9 mouse cellular contexts compared by ENCODE assay signal in the genomic region with DNA sequence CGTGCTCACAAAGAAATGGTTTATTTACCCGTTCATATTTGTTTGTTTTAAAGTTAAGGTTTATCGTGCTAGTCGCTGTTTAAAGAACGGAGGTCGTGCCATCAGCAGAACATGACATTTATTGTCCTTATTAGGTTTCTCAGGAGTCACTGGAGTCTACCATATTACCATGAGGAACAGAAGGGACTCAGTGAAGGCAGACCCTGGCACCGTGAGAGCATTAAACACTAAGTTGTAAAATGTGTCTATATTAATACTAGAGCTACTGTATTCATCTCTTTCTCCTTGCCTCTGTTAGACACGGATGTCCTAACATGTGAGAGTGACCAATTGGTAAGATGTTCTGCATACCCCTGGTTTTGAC. TPM values are rescaled to one million over a fixed set of nuclear protein-coding genes. Genes with fewer than 3 reads are reported as not detected.
DNase-seq lines count a peak whose midpoint lies in the region; ATAC-seq and TF ChIP-seq lines count a peak whose summit lies in the region.
"Had no signal": no experiment of that assay in that cellular context is flagged by ENCODE, and none has a peak within 500 bp of the region (broad histone marks: within the 10 kb centered on the region; RNA-seq: fewer than 3 reads in every experiment).

No protein-coding gene starts in this region.

- no peak for TF ChIP-seq EP300 in heart, adult 2 months (IDR thresholded peaks at IDR 0.05; ENCODE audit: insufficient read depth, low read depth, low read length)

- no peaks in the 10 kb centered on the region for H3K27me3 ChIP-seq in heart, adult 2 months (ENCODE audit: control insufficient read depth, insufficient read depth, low read length)
- no peaks in the 10 kb centered on the region for H3K27me3 ChIP-seq in testis, adult 2 months (ENCODE audit: control insufficient read depth, insufficient read depth, low read length)
- no peaks in the 10 kb centered on the region for H3K27me3 ChIP-seq in intestine, embryonic 16.5 days (replicated peaks; ENCODE audit: control insufficient read depth, insufficient read depth, low read length)
- no peaks in the 10 kb centered on the region for H3K27me3 ChIP-seq in midbrain, embryonic 14.5 days (ENCODE audit: control insufficient read depth, insufficient read depth, low read length)

- no peaks in the 10 kb centered on the region for H3K36me3 ChIP-seq in heart, adult 2 months (ENCODE audit: control insufficient read depth, insufficient read depth, low read length)
- H3K36me3 ChIP-seq in testis, adult 2 months (ENCODE audit: control insufficient read depth, insufficient read depth, low read length): peaks cover 6% of the 10 kb centered on the region; the same call in 1 of the 2 replicates
- H3K36me3 ChIP-seq in intestine, embryonic 16.5 days (ENCODE audit: control insufficient read depth, insufficient read depth, low read length): peaks cover 11% of the 10 kb centered on the region
- peaks cover 30% of the 10 kb centered on the region for H3K36me3 ChIP-seq in midbrain, embryonic 14.5 days (ENCODE audit: control insufficient read depth, insufficient read depth, low read length)

- peak; percentile 47 for ATAC-seq in intestine, embryonic 16.5 days
- ATAC-seq in midbrain, embryonic 14.5 days (ENCODE audit: low FRiP score, low TSS enrichment): peak; percentile 57

- TF ChIP-seq POLR2A in heart, adult 2 months (IDR thresholded peaks at IDR 0.05; ENCODE audit: insufficient read depth, low read depth, low read length): no peak
- no peak for TF ChIP-seq POLR2A in testis, adult 2 months (IDR thresholded peaks at IDR 0.05; ENCODE audit: control insufficient read depth, low read depth, low read length)

- H3K79me2 ChIP-seq in heart, adult 2 months (replicated peaks; ENCODE audit: control insufficient read depth, insufficient read depth, low read length): no peaks in the 10 kb centered on the region

- no peak for TF ChIP-seq CTCF in heart, adult 2 months (IDR thresholded peaks at IDR 0.05)
- no peak for TF ChIP-seq CTCF in testis, adult 2 months (IDR thresholded peaks at IDR 0.05; ENCODE audit: control insufficient read depth, insufficient read depth, insufficient replicate concordance, low read depth, low read length)

- H3K4me3 ChIP-seq in heart, adult 2 months: peak overlapping the region; percentile 98
- peak overlapping the region; percentile 97 for H3K4me3 ChIP-seq in testis, adult 2 months (ENCODE audit: control insufficient read depth, low read depth, low read length)
- H3K4me3 ChIP-seq in intestine, embryonic 16.5 days (ENCODE audit: low read length): peak overlapping the region; percentile 95
- peak overlapping the region; percentile 95 for H3K4me3 ChIP-seq in midbrain, embryonic 14.5 days (replicated peaks; ENCODE audit: low read depth, low read length)

- DNase-seq in heart, adult 2 months: no peak
- DNase-seq in heart, adult 9 months (ENCODE audit: low spot score in 2 of 2): no peak
- DNase-seq in testis, postnatal 14 days (ENCODE audit: low spot score): no peak
- DNase-seq in midbrain, embryonic 14.5 days: no peak
- DNase-seq in cerebellum, adult 11 months: no peak
- no peak for DNase-seq in layer of hippocampus, adult 9-10 months (ENCODE audit: low spot score)

- 14% methylated on average over 8 of the region's 8 CpGs for WGBS in heart, adult 2 months
- 10% methylated on average over 8 of the region's 8 CpGs for WGBS in intestine, embryonic 16.5 days
- WGBS in midbrain, embryonic 14.5 days: 13% methylated on average over 8 of the region's 8 CpGs

- H3K9me3 ChIP-seq in intestine, embryonic 16.5 days (ENCODE audit: control insufficient read depth, low read length): no peaks in the 10 kb centered on the region
- no peaks in the 10 kb centered on the region for H3K9me3 ChIP-seq in midbrain, embryonic 14.5 days (ENCODE audit: control insufficient read depth, low read length)

- H3K9ac ChIP-seq in heart, adult 2 months (ENCODE audit: low read depth, low read length): peak overlapping the region; percentile 50; the same call in 1 of the 2 replicates
- peak overlapping the region; percentile 87 for H3K9ac ChIP-seq in intestine, embryonic 16.5 days (ENCODE audit: low read depth, low read length)
- peak overlapping the region; percentile 81 for H3K9ac ChIP-seq in midbrain, embryonic 14.5 days (replicated peaks; ENCODE audit: low read length)

- intact Hi-C loops in heart, adult 2 months (cut with DNase I): loop anchor here (5.0 kb wide), 2 partner anchors 71 to 381 kb away; a partner anchor contains a TSS

- H3K4me2 ChIP-seq in intestine, embryonic 16.5 days (ENCODE audit: low read depth, low read length): peak overlapping the region; percentile 85
- H3K4me2 ChIP-seq in midbrain, embryonic 14.5 days (ENCODE audit: low read length): peak overlapping the region; percentile 75

- no peaks in the 10 kb centered on the region for H3K4me1 ChIP-seq in heart, adult 2 months (ENCODE audit: control insufficient read depth, insufficient read depth, low read length)
- H3K4me1 ChIP-seq in testis, adult 2 months (ENCODE audit: control insufficient read depth, insufficient read depth, low read length): peaks cover 5% of the 10 kb centered on the region
- H3K4me1 ChIP-seq in intestine, embryonic 16.5 days (ENCODE audit: control insufficient read depth, insufficient read depth, low read length): peaks cover 5% of the 10 kb centered on the region; the same call in 1 of the 2 replicates
- H3K4me1 ChIP-seq in midbrain, embryonic 14.5 days (ENCODE audit: control insufficient read depth, insufficient read depth, low read length): peaks cover 5% of the 10 kb centered on the region

- H3K27ac ChIP-seq in heart, adult 2 months: peak overlapping the region; percentile 79
- H3K27ac ChIP-seq in testis, adult 2 months (ENCODE audit: control insufficient read depth, insufficient read depth, low read depth, low read length): peak overlapping the region; percentile 60; the same call in 1 of the 2 replicates
- H3K27ac ChIP-seq in intestine, embryonic 16.5 days (ENCODE audit: low read length): no peak overlapping the region
- peak overlapping the region; percentile 72 for H3K27ac ChIP-seq in midbrain, embryonic 14.5 days (replicated peaks; ENCODE audit: low read depth, low read length)

RNA-seq across cellular contexts. Expression of a gene that starts 0.3 kb away (rescaled TPM):
- 10 to 100 TPM; 15.0 to 15.6 TPM for total RNA-seq in heart, adult 2 months (2021)
- polyA plus RNA-seq in heart, adult 2 months (2012; rRNA removed): 7.9 and 14.5 TPM in 2 replicates
- polyA plus RNA-seq in testis, adult 2 months (2012; rRNA removed): 9.1 and 12.4 TPM in 2 replicates
- 53.8 and 56.4 TPM in 2 replicates for polyA plus RNA-seq in intestine, embryonic 16.5 days (2015; fragmentation: Nextera tagmentation; extraction: Ambion mirVana)
- polyA plus RNA-seq in midbrain, embryonic 14.5 days (2014; fragmentation: Nextera tagmentation; extraction: Ambion mirVana): 71.3 and 94.4 TPM in 2 replicates

RNA-seq across cellular contexts. Expression of a gene that starts 31.1 kb away (rescaled TPM):
- not detected for total RNA-seq in heart, adult 2 months (2021)
- not detected in 2 replicates for polyA plus RNA-seq in heart, adult 2 months (2012; rRNA removed)
- polyA plus RNA-seq in testis, adult 2 months (2012; rRNA removed): not detected in 2 replicates
- polyA plus RNA-seq in intestine, embryonic 16.5 days (2015; fragmentation: Nextera tagmentation; extraction: Ambion mirVana): not detected in 2 replicates
- not detected in 2 replicates for polyA plus RNA-seq in midbrain, embryonic 14.5 days (2014; fragmentation: Nextera tagmentation; extraction: Ambion mirVana)
- polyA plus RNA-seq: gonadal fat pad, adult 2 months had no signal

RNA-seq across cellular contexts. Expression of a gene that starts 39.8 kb away (rescaled TPM):
- total RNA-seq in heart, adult 2 months (2021): 1 to 10 TPM in 1 of 2 experiments, under 1 TPM in 1; 0.73 to 1.3 TPM
- 6.8 and 12.0 TPM in 2 replicates for polyA plus RNA-seq in heart, adult 2 months (2012; rRNA removed)
- polyA plus RNA-seq in testis, adult 2 months (2012; rRNA removed): 0.42 and 1.8 TPM in 2 replicates
- 7.2 and 8.3 TPM in 2 replicates for polyA plus RNA-seq in intestine, embryonic 16.5 days (2015; fragmentation: Nextera tagmentation; extraction: Ambion mirVana)
- 0.34 TPM in 1 of 2 replicates, not detected in the other for polyA plus RNA-seq in midbrain, embryonic 14.5 days (2014; fragmentation: Nextera tagmentation; extraction: Ambion mirVana)
